Mouse (Mus musculus) natural killer cell, adult 2 months (primary cell): ENCODE measurements around the gene Slc37a1.

Experiments used
- DNase-seq, 2 experiments: peaks; one replicate each; pipeline ENCODE4 v3.0.0; 2022; ENCODE audit warnings: low spot score in 2 of 2

Slc37a1 gene

DNA sequence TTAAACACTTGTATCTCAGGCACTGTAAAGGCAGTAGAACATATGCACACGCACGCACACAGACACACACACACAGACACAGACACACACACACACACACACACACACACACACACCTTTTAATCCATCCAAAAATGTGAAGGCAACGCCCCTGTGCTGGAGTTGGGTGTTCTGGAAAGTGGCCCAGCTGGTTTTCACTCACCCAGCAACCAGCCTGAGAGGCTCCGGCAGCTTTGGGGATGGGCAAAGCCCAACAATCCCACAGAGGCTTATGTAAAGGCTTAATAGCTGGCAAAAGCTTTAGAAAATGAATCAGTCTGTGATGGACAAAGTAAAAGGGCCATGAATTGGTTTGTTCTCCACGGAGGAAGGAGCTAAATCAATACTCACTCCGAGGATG, 113.7 kb downstream of the Slc37a1 start:
- no peak for DNase-seq
